Mouse (Mus musculus): ENCODE data around the gene Hist1h2bb.

Hist1h2bb gene

GRCm38 (mm10) chr13:23716261-23717042, 30.1 kb upstream of the Hist1h2bb start:
- TF ChIP-seq GATA4 (IDR thresholded peaks at IDR 0.05; ENCODE audit: insufficient replicate concordance, low read length), result no peak

GRCm38 (mm10) chr13:23717176-23717575, 29.4 kb upstream of the Hist1h2bb start:
- no peak for TF ChIP-seq GATA4 (IDR thresholded peaks at IDR 0.05; ENCODE audit: insufficient replicate concordance, low read length)

GRCm38 (mm10) chr13:23724239-23724638, 22.3 kb upstream of the Hist1h2bb start:
- no peak for TF ChIP-seq GATA4 (IDR thresholded peaks at IDR 0.05; ENCODE audit: insufficient replicate concordance, low read length)

- TF ChIP-seq GATA4 (IDR thresholded peaks at IDR 0.05; ENCODE audit: insufficient replicate concordance, low read length), result no peak
Measured at GRCm38 (mm10) chr13:23725213-23725612, 21.3 kb upstream of the Hist1h2bb start.

- no peak for TF ChIP-seq GATA4 (IDR thresholded peaks at IDR 0.05; ENCODE audit: insufficient replicate concordance, low read length)
Measured at GRCm38 (mm10) chr13:23728472-23729191, 17.9 kb upstream of the Hist1h2bb start.

- no peak for TF ChIP-seq GATA4 (IDR thresholded peaks at IDR 0.05; ENCODE audit: insufficient replicate concordance, low read length)
Measured at GRCm38 (mm10) chr13:23729192-23729525, 17.4 kb upstream of the Hist1h2bb start.

- TF ChIP-seq GATA4 (IDR thresholded peaks at IDR 0.05; ENCODE audit: insufficient replicate concordance, low read length), result no peak
Measured at GRCm38 (mm10) chr13:23729706-23730105, 16.8 kb upstream of the Hist1h2bb start.

GRCm38 (mm10) chr13:23730479-23730878, 16.1 kb upstream of the Hist1h2bb start:
- no peak for TF ChIP-seq GATA4 (IDR thresholded peaks at IDR 0.05; ENCODE audit: insufficient replicate concordance, low read length)

- no peak for TF ChIP-seq GATA4 (IDR thresholded peaks at IDR 0.05; ENCODE audit: insufficient replicate concordance, low read length)
Measured at GRCm38 (mm10) chr13:23732156-23732804, 14.3 kb upstream of the Hist1h2bb start.

GRCm38 (mm10) chr13:23737091-23737490, 9.4 kb upstream of the Hist1h2bb start:
- no peak for TF ChIP-seq GATA4 (IDR thresholded peaks at IDR 0.05; ENCODE audit: insufficient replicate concordance, low read length)

GRCm38 (mm10) chr13:23738041-23738440, 8.5 kb upstream of the Hist1h2bb start:
- no peak for TF ChIP-seq GATA4 (IDR thresholded peaks at IDR 0.05; ENCODE audit: insufficient replicate concordance, low read length)

- no peak for TF ChIP-seq GATA4 (IDR thresholded peaks at IDR 0.05; ENCODE audit: insufficient replicate concordance, low read length)
Measured at GRCm38 (mm10) chr13:23738677-23739068, 7.9 kb upstream of the Hist1h2bb start, which contains the start of gene Hist1h1c. Gene Hist1h1c, plus strand, starts transcription at chr13:23738808.

- TF ChIP-seq GATA4 (IDR thresholded peaks at IDR 0.05; ENCODE audit: insufficient replicate concordance, low read length), result no peak
Measured at GRCm38 (mm10) chr13:23739069-23739921, 7.2 kb upstream of the Hist1h2bb start.

GRCm38 (mm10) chr13:23739922-23740252, 6.6 kb upstream of the Hist1h2bb start:
- no peak for TF ChIP-seq GATA4 (IDR thresholded peaks at IDR 0.05; ENCODE audit: insufficient replicate concordance, low read length)

GRCm38 (mm10) chr13:23740256-23740840, 6.2 kb upstream of the Hist1h2bb start:
- no peak for TF ChIP-seq GATA4 (IDR thresholded peaks at IDR 0.05; ENCODE audit: insufficient replicate concordance, low read length)

Data from liver, adult (tissue).